Mouse (Mus musculus) kidney, postnatal 14 days (tissue): Measurements from ENCODE around the gene Prelid3b.

Source experiments
- DNase-seq: peaks from one replicate; pipeline ENCODE4 v3.0.0; 2022; ENCODE audit warnings: mixed read lengths

The Prelid3b gene

DNA sequence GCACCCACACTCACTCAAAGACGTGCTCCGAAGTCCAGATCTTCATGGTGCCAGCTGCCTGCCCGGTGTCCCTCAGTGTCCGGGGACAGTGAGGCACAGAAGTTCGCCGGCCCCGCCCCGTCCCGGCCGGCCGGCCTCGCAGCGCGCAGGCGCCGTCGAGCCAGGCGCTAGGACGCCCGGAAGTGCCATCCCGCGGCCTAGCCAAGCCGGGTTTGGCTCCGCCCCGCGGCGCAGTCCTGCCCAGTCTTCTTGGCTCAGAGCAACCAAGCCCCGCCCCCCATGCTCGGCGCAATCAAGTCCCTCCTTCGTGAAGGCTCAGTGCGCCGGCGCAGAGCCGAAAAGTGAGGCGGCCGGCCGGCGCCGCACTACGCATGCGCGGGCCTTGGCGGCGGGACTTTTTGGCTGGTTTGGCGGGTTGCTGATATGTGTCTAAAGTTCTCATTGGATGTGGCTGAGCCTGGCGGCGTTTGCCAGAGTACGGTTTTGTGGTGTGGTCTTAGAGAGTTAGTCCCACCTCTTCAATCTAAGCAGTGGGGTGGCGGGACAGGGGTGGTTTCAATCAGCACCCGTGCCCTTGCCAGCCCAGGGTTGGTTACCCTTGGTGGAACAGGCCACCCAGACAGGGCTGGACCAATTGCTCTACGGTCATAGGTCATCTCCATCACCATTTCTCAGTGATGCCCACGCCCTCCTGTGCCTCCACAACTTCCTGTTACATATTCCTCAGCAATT is at the start of gene Prelid3b:
Gene Prelid3b (minus strand): TSS at position 264 of the 732 bp plus-strand sequence.
- peak; percentile 100 for DNase-seq

DNA sequence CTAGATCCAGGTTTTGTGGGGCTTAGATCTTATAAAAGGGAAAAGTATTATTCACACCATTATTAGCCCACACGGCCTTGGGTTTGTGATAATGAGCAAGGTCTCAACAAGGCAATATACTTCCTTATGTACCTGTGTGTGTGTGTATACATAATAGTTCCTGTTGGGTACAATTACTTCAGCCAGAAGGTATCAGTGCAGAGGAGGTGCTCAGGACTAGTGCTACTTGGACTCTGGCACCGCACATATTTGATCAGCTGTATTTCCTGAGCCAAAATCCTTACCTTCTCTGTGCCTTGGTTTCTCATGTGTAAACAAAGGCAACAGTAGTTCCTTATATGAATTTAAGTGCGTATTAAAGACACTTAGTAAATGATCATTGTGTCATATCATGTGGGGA is 49.3 kb upstream of the Prelid3b start:
- DNase-seq: no peak

DNA sequence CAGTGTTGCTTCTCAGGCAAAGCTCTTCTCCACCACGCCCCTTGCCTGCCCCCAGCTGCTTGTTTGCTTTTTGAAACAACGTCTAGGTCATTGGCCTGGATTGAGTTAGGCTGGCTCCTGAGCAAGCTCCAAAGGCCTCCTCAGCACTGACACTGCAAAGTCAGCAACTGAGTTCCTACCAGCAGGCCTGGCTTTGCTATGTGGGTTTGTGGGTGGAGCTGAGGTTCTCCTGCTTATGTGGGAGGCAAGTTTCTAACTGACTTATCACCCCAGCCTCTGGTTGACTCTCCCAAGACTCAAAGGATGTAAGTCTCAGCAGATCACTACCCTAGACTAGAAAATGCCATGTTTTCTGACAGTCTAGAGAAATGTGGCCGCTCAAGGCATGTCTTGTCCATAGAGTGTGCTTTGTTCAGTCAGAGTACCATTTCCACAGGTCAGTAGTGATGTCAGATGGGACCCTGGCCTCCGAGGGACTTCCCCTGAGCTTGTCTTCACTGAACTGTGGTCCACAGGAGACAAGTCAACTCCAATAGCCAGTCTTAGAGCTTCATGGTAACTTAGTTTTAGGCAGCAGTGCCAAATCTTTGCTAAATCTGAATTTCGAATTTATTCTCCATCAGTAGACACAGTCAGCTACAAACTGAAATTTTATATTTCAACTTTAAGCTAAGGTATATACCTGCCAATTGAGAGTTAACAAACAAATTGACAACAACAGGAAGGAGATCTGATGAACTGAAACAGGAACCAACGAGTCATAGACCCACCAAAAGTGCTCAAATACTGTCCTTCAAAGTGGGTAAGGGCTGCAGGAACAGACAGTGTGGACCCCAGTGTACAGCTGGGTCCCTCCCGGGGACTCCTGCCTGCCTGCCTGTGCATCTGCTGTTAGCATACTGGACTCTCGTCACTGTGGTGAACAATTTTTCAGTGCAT is 44.5 kb upstream of the Prelid3b start:
- DNase-seq: peak; percentile 20

DNA sequence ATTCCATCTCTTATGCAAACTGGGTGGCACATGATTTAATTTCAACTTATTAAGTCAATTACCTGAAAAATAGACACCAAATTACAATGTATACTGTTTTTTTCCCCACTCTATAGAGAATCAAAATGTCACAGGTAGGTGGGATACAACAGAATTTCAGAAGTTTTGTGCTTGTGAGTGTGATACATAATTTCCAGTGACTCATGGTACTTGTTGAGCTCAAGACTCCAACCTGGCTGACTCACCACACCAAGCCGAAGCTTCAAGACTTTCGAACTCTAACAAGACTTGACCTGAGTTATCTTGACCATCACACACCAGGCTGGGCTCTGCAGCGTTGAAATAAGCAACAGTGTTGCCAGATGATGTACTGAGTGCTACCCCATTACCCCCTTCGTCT is 42.0 kb upstream of the Prelid3b start:
- DNase-seq: no peak

DNA sequence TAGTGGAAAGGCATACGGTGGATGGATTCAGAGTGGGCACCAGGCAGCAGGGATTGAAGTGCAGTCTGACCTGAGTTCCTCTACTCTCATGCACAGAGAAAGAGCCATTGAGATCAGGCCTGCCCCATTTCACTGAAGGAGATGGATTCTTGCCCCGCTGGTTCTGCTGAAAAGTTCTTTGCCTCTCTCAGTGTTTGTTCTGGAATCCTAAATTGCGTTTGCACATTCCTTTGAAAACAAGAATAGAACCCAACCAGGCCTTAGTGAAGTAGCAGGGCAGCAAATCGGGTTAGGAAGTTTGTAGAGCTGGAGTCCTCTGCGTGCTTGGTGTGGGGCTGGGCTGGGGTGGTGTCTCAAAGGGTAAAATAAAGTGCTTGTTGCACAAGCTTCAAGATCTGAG is 40.9 kb upstream of the Prelid3b start:
- no peak for DNase-seq

DNA sequence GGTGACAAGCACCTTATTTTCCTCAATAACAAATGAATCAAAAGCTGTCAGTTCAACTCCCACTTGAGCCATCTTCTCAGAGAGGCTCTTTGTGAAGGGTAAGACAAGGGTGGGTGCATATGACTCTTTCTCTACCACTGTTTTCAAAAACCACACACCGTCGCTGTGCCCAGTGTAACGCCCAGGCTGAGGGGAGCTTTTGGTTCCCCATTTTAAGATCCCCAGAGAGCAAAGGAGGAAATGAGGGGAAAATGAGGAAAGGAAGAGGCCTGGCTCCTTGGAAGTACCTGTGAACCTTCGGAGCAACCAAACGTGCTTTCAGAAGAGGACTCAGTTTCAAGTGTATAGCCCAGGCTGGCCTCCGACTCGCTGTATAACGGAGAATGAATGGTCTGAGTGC is 36.9 kb upstream of the Prelid3b start:
- no peak for DNase-seq

DNA sequence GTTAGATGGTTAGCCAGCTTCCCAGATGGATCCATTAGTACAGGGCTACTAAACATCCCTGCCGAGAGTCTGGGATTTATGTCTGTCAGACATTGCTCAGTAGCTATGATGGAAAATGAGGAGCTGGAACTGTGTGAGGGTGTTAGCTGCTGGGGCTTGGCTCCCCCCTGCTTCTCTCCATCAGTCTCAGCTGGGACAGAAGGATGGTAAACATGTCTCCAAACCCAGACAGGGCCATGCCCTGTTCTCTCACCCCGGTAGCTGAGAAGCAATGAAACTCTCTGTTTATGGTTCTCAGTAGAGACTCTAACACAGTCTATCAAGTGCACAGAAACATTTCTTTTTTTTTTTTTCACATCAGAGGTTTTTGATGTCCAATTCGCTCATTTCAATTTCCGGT is 35.1 kb upstream of the Prelid3b start:
- no peak for DNase-seq

DNA sequence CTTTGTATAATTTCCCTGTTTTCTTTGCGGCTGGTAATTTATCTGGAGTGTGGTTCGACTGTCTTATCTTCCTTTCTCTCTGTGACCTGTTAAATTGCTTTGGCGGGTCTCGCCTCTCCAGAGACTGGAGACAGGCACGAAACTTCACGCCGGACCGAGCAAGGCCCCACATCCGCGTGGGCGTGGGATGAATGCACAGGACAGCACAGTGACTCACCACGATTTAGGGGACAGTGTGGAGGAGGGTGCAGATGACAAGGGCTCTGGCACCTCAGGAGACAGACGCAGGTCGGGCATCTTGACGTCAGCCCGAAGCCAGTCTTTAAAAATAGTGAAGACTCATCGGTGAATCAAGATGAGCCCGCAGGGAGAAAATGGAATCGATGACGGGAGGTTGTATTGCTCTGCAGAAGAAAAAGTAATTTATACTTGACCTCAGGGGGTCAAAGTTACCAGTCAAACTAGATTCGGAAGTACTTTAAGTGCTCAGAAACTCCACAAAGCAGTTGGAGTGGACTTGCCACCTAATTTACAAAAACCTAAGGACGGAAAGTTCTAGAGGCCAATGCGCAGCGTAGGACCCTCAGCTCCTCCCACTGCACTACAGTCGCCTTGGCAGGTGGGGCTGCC is 30.1 kb upstream of the Prelid3b start:
- DNase-seq: peak; percentile 3

DNA sequence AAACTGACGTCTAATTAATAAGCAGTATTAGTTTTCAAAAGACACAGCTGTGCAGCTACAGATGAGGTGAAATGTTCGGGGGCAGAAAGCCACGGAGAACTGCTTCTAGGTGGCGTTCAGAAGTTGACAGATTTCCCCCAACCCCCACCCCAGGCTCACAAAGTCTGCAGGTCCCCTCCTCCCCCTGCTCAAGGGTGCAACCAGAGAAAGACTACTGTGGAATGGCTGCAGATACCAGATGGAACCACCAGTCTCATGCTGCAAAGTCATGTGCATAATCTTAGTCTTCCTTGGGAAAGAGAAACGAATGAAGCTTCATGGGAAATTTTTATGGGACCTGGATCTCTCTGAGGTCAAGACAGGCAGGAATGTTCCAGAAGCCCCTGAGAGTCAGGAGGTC is 29.4 kb upstream of the Prelid3b start:
- DNase-seq: no peak

DNA sequence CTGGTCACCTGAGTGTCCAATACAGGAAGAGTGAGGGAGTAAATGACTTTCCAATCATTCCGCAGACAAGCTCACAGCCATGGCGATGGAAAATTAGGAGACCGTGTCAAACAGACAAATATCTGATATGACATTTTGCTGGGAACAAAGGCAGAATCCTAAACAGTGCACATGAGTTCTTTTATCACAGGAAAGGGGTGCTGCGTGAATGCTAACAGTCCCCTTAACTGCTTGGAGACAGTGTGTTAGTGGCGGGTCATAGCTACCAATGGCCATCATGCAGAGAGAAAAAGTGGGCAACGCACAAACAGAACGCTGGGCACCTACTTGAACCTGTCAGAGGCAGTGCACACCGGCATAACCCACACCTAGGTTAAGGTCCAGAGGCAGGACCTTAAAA is 28.6 kb upstream of the Prelid3b start:
- DNase-seq: no peak

DNA sequence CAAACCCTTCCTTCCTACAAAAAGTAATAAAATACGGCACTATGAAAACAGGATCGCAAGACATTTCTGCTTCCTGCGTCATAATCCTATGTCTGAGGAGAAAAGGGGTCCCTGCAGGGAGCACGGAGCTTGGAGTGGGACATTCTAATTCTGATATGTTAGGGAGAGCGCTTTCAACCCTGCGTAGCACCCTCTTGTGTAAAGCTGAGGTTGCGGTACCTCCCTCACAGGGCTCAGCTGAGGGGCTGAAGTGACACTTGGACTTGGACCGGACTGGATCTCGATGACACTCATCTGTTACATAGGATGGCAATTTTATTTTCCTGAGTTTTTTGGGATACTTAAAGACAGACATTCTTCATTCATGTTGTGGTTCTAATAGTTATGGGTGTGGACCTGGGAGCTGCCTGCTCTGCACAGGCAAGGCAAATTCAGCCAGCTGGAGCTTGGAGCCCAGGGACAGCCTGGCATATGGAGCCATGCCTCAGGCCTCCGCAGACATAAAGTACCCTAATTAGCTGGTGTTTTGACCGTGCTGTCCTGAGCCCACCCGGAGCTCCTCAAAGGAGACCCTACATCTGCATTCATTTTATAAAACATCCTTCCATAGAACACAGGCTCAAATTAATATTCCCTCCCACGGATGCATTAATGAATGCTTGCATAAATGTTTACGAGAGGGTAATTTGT is 28.1 kb upstream of the Prelid3b start:
- no peak for DNase-seq

DNA sequence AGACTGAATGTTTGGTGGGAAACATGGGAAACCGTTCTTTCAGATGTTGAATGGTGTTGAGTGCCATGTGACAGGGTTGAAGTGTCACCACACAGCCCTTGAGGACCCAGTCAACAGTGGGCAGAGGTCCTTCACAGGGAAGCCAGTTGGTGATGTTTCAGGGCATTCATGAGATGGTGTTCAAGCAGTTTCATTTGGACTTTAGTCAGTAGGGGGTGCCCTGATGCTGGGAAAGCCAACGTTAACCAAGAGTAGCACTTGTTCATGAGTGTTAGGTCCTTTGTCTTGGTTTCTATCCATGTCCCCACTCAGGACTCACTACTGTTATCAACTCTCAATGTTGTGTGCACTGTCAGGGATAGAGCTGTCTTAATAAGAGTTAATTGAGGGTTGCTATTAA is 20.0 kb upstream of the Prelid3b start:
- DNase-seq: peak; percentile 11

DNA sequence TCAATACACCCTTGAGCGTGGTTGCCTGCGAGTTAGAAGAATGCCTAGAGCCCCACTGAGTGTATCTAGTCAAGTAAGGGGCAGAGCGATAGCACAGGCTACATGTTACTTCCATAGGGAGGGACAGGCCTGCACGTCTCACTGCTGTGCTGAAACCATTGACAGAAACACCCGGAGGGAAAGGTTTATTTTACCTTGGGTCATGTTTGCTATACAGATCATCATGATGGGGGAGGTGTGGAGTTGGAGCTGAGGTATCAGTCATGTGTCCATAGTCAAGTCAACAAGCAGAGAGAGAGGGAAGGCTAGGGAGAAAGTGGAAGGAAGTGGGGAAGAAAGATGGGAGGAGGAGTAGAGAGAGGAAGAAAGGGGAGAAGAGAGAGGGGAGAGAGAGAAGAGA is 14.1 kb upstream of the Prelid3b start:
- DNase-seq: no peak

DNA sequence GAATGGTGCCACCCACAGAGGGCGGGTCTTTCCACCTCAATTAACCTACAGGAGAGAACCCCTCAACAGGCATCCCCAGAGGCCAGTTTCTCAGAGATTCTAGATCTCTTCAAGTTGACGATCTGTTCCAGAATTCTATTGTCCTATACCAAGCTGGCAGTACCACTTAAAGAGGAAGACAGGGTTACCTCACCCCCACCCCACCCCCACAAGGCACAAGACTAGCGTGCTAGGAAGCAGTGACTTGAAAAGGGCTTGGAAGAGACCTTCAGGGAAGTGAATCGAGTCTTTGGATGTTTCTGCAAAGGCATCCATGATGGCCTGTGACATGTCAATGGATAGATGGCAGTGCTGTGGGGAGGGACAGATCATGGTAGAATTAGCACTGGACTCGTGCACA is 5.9 kb upstream of the Prelid3b start:
- DNase-seq: no peak

DNA sequence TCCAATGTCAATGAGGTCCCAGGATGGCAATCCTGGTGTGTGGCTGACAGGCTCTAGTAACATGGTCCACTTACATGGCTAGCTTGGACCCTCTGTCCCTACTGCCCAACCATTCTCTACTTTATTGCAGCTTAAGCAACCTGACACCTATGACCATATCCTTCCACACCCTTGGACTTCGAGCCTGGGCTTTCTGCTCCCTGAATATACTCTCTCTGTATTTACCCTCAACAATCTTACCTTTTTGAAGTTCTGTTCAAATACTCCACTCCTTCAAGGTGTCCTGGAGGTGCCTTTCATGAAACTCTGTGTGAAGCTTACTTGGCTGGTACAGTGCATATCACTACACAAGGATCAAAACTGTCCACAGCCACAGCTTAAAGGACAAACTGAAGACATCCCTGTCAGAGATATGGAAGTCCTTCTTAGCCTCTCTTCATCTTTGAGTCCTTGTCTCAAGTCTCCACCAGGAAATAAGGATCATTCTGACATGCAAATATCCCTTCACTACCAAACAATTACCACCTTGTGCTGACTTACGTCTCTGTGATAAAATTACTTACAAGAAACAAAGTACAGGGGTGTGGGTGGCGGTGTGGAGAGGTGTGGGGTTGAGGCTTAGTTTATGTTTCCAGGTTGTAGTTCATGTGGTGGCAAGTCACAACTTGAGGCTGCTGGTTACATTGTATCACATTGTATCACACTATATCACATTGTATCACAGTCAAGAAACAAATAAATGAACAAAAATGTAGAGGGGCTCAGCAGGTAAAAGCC is 4.8 kb upstream of the Prelid3b start:
- no peak for DNase-seq

DNA sequence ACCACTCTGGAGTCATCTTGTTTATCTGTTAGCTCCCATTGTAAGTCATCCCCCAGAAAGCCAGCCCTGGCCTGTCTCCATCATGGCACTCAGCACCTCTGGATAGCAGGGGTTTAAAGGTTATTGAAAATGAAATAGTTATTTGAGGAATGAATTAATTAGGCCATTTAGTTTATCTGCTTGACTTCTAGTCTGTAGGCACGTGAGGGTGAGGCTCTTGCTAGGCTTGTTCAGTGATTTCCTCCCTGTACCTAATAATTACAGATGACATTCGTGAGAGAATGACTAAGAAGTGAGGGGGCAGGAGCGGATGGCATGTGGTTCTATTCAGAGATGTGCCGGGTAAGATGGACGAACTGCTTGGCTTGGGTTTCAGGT is 658 bp upstream of the Prelid3b start:
- DNase-seq: no peak

DNA sequence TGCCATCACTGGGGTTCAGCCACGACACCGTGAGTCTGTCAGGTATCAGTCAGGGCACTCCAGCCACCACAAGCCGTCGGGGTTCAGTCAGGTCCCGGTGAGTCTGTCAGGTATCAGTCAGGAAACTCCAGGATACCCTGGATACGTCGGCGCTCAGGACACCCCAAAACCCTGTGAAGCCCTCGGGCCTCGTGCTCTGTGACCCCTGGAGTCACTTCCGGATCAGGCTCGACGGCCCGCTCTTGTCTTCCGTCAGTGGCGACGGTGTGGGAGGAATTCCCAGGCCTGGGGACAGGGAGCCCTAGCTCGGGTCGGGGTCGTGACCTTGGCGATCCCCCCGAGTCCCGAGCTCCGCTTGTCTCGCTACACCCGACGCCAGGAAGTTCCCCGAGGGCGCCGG is 474 bp downstream of the Prelid3b start:
- DNase-seq: no peak

DNA sequence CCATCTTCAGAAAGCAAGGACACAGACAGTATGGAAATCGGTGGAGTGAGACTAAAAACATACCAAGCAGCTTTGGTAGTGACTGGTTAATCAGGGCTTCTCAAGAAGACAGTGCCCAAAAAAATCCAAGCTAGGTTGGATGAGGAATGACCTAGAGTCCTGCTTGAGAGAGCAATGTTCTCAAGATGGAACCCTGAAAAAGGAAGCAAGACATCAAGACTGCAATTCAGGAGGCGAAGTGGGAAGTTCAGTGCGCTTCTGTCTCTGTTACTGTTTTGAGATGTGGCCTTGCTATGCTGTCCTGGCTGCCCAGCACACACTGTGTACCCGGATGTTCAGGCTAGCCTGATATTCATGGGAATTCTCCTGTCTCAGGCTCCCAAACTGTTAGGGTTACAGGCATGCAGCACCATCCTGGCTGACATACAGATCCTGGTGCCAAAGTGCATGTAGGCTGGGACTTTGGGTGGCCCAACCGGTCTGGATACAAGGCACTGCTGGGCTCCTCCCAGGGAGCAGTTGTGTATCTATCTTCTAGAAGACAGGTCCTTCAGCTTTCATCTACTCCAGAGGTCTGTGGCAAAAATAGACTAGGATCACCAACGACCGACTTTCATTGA is 2.0 kb downstream of the Prelid3b start:
- DNase-seq: no peak

DNA sequence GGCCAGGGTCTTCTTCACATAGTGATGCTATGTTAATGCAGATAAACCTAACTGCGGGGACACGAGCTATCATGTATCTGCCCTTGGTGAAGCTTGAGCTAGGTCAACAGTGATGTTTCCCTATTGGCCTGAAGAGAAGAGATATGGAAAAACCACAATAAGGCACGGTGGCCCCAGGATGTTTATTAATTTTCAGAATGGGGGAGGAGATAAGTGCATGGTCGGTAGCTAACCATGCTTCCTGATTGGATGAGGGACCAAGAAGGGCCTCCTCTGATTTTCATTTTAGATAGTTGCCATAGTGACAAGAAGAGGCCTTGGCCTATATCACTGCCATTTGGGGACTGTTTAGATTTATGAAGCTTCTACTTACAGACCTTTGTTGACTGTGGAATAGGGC is 2.5 kb downstream of the Prelid3b start:
- DNase-seq: no peak

DNA sequence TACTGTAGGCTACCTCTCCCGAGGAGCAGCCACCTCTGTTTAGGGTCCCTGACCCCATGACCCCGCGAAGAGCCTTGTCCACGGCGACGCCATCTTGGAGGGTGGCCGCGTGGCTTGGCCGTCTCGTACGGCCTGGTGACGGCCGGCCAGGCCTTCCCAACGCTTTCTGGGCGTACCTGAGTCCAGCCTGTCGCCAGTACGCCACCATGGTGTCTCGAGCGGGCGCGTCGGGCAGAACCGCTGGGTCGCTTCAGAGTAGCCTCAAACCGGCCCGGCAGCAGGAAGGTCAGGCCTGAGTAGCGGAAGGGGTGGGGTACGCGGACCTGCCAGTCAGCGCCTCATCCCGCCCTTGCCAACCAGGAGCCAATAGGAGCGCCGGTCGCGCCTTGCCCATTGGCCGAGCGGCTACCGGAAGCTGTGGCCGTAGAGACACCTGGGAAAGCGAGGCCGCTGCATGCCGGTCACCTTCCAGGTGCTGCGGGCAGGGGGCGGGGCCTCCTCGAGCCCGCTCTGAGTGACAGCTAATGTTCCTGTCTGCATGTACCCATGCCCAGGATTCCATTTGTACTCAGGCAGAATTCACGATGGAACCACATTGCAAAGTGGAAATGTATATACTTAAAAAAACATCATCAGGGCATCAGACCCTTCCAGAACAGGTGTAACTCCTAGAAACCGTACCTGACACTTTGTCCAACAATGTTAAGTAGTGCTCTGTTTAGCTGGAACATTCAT is 8.9 kb downstream of the Prelid3b start, which contains the start of gene Atp5e:
Gene Atp5e (minus strand): TSS at position 317 of the 735 bp plus-strand sequence.
- DNase-seq: peak; percentile 98

DNA sequence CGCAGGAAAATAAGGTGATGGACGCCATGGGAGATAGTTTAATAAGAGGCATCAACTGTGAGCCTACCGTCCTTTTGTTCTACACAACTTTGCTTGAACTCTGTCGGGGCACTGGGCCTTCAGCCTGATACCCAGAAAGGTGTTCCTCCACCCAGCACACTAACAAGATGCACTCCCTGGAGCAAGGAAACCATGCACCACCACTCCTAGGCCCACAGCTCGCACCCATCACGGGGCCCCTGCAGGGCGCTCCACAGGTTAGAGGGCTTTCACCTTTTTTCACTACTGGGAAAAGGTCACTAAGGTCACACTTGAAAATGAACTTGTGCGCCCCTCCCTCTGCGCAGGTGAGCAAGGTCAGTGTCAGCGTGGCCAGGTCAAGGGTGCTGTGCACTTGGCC is 9.5 kb downstream of the Prelid3b start:
- no peak for DNase-seq
